Mouse (Mus musculus) mesoderm, embryonic 11.5 days (tissue): ENCODE results near the gene Ankrd33.
A peak's percentile ranks its signal among the peaks of the same experiment; 100 is the strongest.

Experiments used
- DNase-seq: peaks from one replicate; pipeline ENCODE4 v3.0.0-alpha.2; 2012; ENCODE audit warnings: low read depth, low spot score

Gene Ankrd33

GRCm38 (mm10) chr15:101115511-101116110 lies at the start of gene Ankrd33:
Gene Ankrd33, plus strand, starts transcription at chr15:101115755.
- DNase-seq: no peak

- DNase-seq: peak; percentile 76
These were observed 49.1 kb upstream of the Ankrd33 start for GRCm38 (mm10) chr15:101066364-101066847.

DNA sequence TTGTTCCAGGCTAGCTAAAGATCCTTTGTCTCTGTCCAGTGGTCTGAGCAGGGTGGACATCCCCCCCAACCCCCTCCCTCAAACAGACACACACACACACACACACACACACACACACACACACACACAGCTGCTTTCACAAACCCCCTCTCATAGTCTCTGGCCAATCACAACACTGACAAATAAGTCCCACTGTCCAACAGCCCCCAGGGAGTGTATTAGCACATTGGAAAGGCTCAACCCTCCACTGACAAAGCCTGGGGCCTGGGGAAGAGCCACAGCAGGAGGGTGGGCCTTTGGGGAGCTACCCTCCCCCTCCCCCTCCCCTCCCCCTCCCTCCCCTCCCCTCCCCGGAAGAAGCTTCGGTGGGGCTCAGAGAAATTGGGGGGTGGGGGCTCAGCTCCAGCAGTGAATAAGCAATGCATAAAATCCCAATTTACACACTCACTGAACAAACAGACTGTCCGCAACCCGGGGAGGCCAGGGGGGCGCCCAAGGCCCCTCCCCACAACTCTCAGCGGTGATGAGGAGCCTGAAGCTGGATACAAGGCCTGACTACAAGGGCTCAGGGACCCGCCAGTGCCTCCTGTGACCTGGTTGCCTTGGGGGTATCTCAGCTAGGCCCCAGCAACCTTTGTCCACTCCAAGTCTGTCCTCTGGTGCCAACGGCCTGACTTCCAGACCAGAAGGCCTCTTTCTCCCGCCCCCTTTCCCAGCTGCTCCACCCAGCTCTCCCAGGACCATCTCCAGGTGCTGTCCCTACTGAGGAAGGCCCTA lies 48.4 kb upstream of the Ankrd33 start:
- no peak for DNase-seq

GRCm38 (mm10) chr15:101068029-101068428 lies 47.5 kb upstream of the Ankrd33 start:
- no peak for DNase-seq

- DNase-seq: no peak
These were observed 46.9 kb upstream of the Ankrd33 start for GRCm38 (mm10) chr15:101068671-101069070.

DNA sequence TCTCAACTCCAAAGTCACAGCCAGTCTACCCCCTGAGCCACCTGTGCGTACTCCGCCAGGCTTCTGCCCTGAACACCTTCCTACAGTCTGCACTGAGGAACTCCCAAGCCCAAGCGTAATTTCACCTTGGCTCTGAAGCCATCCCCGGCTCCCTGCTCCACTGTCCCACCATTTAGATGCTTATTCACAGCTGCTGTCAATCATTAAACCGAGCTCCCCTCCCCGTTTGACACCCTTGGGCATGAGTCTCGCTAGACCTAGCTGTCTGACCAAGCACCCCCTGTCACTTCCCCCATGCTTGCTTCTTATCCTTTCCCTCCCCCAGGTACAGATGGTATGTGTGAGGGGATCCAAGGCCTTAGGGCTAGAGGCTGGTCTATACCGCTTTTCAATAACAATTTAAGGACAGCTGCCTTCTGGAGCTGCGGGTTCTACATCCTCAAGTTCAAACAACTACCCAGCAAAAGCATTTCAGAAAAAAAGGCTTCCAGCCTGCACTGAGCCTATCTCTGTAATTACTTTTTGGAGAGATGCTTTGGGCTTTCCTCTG lies 45.8 kb upstream of the Ankrd33 start:
- DNase-seq: no peak

DNA sequence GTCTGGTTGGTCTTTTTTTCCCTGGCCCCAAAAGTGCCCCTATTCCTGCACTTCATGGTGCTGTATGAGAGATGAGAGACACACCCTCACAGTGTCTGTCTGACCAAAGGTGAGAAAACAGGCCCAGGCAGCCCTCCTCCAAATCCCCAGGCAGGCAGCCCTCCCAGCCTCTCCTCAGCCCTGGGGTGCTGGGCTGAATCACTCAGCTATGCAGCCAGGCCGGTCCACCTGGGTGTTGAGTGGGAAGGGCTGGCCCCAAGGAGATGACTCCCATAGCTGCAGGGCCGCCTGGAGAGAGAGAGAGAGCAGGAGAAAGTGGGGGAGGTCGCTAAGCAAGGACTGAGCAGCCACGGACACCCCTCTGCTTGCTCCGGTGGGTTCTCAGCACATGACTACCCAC lies 44.8 kb upstream of the Ankrd33 start:
- DNase-seq: no peak

- no peak for DNase-seq
These were observed 42.8 kb upstream of the Ankrd33 start for GRCm38 (mm10) chr15:101072736-101073135.

- DNase-seq: no peak
These were observed 41.5 kb upstream of the Ankrd33 start for GRCm38 (mm10) chr15:101074067-101074466.

DNA sequence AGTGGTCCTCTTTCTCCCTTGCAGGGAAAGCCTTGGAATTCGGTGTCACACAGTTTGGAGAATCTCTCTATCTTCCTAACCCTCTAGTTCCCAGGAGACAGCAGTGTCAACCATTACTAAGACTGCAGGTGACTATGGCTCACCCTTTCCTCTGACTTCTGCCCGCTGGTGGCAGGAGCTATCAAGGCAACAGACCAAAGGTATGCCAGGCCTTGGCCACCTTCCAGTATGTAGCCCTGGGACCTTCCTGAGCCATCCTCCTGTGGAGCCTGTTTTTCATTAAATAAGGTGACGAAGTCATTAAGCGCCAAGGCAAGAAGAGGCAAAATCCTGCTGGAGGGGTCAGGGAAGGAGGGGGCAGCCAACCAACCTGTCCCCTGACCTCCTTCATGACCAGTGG lies 40.4 kb upstream of the Ankrd33 start:
- no peak for DNase-seq

- no peak for DNase-seq
These were observed 39.9 kb upstream of the Ankrd33 start for GRCm38 (mm10) chr15:101075656-101076055.

DNA sequence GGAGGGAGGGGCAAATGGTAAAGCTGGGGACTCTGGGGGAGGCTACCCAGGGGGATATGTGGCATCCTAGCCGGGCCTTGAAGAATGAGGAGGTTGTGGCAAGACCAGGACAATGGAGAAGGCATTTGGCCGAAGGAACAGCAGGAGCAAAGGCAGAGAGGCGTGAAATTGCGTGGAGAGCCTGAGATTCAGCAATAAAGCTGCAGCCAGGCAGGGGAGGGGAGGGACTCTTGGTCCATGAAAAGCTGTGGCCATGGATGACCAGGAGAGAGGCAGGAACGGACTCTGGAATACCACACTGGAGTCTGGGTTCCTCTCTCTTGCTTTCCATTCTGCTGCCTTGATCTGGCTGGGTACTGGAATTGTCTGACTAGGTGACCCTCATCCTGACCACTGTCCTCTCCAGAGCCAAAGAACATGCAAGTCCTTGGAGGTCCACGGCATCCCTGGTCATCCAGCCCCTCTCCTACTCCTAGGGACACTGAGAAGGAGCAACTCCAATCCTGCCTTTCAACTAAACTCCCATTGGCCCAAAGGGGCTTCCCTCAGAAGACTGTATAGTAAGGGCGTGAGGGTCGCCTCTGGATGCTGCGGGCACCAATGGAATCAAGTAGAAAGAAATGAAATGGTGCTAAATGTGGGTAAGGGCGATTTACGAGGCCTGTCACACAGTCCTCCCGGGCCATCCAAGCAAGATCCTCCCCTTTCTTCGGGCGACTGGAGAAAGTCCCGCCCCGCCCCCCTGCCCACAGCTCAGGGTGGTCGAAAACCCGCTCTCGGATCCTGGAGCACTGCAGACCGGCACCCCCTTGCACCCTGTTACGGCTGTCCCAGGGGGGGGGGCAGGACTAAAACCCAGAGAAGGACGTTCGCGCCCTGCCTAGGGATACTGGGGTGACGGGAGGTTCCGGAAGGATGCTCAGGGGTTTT lies 39.2 kb upstream of the Ankrd33 start:
- DNase-seq: peak; percentile 71

DNA sequence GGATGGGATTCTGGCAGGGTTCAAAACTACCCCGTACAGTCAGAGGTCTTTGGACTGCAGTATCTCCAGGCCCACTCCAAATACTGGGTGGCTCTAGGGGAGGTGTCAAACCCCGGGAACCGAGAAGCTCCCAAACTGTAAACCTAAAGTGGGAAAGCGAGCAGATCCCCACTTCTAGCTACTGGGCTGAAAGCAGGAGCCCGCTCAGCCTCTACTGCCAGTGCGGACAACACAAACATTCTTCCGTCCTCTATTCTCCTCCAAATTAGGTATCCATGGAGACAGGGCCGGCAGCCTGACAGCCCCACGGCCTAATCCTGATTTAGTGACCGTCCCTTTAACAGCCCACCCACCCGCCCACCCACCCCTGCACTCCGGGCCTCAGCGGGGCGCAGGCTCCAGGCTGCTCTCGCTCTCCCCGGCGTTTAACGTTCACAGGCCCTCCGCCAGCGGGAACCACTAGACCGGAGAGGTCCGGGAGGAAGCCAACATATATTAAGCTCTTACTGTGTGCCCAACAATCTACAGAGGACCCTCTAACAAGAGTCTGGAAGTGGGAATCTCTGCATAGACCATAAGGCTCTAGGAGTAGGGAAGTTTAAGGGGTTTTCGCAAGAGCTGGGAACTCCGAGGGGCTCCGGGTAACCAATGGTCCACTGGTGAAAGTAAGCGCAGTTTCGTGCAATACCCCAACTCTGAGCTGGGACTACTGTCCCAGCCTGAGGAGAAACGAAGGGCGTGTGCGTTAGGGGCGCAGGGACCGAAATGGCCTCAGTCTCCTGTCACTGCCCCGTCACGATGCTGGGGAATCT lies 38.3 kb upstream of the Ankrd33 start:
- peak; percentile 82 for DNase-seq

GRCm38 (mm10) chr15:101077813-101078730 lies 37.5 kb upstream of the Ankrd33 start, which contains the start of gene Fignl2:
Gene Fignl2, minus strand, starts transcription at chr15:101078567.
- peak; percentile 77 for DNase-seq

DNA sequence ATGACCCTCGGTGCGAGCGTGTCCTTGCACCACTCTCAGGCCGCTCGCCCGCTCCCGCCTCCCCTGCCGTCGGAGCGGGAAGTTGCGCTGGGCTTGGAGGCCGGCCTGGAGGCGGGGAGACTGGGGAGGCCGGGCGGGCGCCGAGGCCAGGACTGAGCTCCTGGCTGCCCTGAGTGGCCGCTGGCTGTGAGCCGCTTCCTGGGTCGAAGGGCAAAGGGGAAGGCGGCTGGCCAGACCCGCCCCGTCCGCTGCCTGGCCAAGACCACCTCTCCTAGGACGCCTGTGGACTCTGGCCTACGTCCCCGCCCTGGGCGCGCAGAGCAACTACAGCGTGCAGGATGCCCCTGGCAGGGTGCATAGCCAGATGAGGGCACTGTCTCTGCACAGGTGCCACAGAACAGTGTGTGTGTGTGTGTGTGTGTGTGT lies 36.8 kb upstream of the Ankrd33 start:
- DNase-seq: peak; percentile 84

DNA sequence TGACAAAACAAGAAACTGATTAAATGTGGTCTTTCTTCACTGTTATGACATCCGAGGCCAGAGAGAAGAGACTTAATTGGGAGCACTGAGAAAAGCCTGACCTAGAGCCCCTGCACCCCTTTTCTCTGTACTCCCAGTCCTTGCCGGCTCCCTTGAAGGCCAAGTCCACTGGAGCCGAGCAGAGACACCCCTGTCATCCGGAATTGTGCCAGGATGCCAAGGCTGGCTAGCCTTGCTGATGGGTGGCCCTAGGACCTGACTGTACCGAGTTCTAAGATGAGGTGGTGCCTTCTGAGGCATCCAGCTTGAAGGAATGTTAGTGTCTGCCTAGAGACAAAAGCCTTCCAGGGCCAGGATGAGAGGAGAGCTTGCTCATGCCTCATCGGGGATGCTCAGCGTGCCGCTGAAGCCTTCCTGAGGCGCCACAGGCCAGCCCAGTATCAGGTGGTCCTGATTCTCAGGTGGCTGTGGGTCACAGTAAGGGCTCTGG lies 35.5 kb upstream of the Ankrd33 start:
- DNase-seq: no peak

- no peak for DNase-seq
These were observed 34.5 kb upstream of the Ankrd33 start for GRCm38 (mm10) chr15:101081035-101081548.

DNA sequence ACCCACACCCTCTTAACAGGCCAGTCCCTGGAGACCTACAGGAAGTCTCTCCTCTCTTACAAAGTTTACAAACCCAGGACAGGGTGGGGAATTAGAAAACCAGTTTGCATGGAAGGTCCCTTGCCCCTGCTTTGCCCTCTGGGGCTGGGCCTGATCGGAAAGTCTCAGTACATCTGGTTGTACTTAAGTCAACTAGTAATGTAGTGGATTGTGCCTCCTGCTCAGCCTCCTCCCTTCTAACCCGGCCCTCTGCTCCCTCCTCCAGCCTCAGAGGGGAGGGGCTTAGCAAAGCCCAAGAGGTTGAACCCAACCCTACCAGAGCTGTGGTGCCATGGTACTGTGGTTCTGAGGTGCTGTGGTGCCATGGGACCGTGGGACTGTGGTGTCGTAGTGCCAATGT lies 33.3 kb upstream of the Ankrd33 start:
- peak; percentile 46 for DNase-seq

DNA sequence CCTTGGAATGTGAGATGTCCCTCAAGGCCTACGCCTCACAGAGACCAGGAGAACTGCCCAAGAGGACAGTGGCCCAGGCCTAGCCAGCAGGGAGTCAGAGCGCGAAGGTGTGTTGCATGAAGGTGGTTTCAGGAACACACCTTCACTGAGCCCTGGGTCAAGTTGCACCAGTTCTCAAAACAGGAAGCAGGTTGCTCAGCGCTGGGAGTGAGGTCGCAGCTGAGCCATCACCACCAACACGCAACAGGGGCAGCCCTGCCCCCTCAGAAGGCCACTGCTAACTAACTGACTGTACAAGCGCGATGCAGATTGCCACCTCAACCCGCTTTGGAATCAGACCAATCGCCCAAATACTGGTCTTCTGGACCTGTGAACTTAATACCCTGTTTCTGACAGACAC lies 31.1 kb upstream of the Ankrd33 start:
- DNase-seq: no peak
